Comparison of ENCODE assay signal across 8 mouse cellular contexts in genomic region chr7:89517460-89518390, GRCm38 (mm10). TPM values are rescaled to one million over a fixed set of nuclear protein-coding genes. Genes with fewer than 3 reads are reported as not detected.
A peak's percentile ranks its signal among the peaks of the same experiment; 100 is the strongest.
DNase-seq lines count a peak whose midpoint lies in the region; ATAC-seq and TF ChIP-seq lines count a peak whose summit lies in the region.

No protein-coding gene starts in this region.

- no peak overlapping the region for H3K27ac ChIP-seq in spleen, adult 2 months (ENCODE audit: insufficient read depth, low read length)
- peak overlapping the region; percentile 80 for H3K27ac ChIP-seq in embryonic facial prominence, embryonic 12.5 days
- H3K27ac ChIP-seq in kidney, adult 2 months (ENCODE audit: insufficient read depth, low read depth, low read length): peak overlapping the region; percentile 71
- no peak overlapping the region for H3K27ac ChIP-seq in liver, embryonic 16.5 days (ENCODE audit: low read length)
- no peak overlapping the region for H3K27ac ChIP-seq in neural tube, embryonic 15.5 days (replicated peaks)

- H3K9me3 ChIP-seq in embryonic facial prominence, embryonic 12.5 days: no peaks in the 10 kb centered on the region
- H3K9me3 ChIP-seq in liver, embryonic 16.5 days (replicated peaks; ENCODE audit: control insufficient read depth, low read length): no peaks in the 10 kb centered on the region
- H3K9me3 ChIP-seq in neural tube, embryonic 15.5 days (replicated peaks): no peaks in the 10 kb centered on the region

- H3K36me3 ChIP-seq in spleen, adult 2 months (ENCODE audit: control insufficient read depth, insufficient read depth, low read length): no peaks in the 10 kb centered on the region
- no peaks in the 10 kb centered on the region for H3K36me3 ChIP-seq in embryonic facial prominence, embryonic 12.5 days
- H3K36me3 ChIP-seq in kidney, adult 2 months (ENCODE audit: control insufficient read depth, insufficient read depth, low read length): no peaks in the 10 kb centered on the region
- no peaks in the 10 kb centered on the region for H3K36me3 ChIP-seq in liver, embryonic 16.5 days (ENCODE audit: control insufficient read depth, insufficient read depth)
- no peaks in the 10 kb centered on the region for H3K36me3 ChIP-seq in neural tube, embryonic 15.5 days

- H3K4me1 ChIP-seq in spleen, adult 2 months (ENCODE audit: control insufficient read depth, insufficient read depth, insufficient read length): no peaks in the 10 kb centered on the region; the same call in 1 of the 2 replicates
- H3K4me1 ChIP-seq in embryonic facial prominence, embryonic 12.5 days: peaks cover 9% of the 10 kb centered on the region; the same call in 1 of the 2 replicates
- H3K4me1 ChIP-seq in kidney, adult 2 months (ENCODE audit: control insufficient read depth, insufficient read depth, low read length): peaks cover 3% of the 10 kb centered on the region; the same call in 1 of the 2 replicates
- no peaks in the 10 kb centered on the region for H3K4me1 ChIP-seq in liver, embryonic 16.5 days (ENCODE audit: control insufficient read depth, low read depth, low read length)
- peaks cover 15% of the 10 kb centered on the region for H3K4me1 ChIP-seq in neural tube, embryonic 15.5 days

- no peak for TF ChIP-seq CTCF in spleen, adult 2 months (IDR thresholded peaks at IDR 0.05; ENCODE audit: extremely low read depth, insufficient read depth, insufficient read length, insufficient replicate concordance)
- peak; percentile 46; the same call in 1 of the 2 replicates for TF ChIP-seq CTCF in kidney, adult 2 months (conservative IDR thresholded peaks at IDR 0.05; ENCODE audit: insufficient read depth, insufficient read length, low read depth, low read length)

- peak overlapping the region; percentile 86 for H3K4me2 ChIP-seq in embryonic facial prominence, embryonic 12.5 days (replicated peaks)
- peak overlapping the region; percentile 67 for H3K4me2 ChIP-seq in liver, embryonic 16.5 days (ENCODE audit: low read depth, low read length)
- peak overlapping the region; percentile 99 for H3K4me2 ChIP-seq in neural tube, embryonic 15.5 days

- ATAC-seq in embryonic facial prominence, embryonic 12.5 days (ENCODE audit: insufficient number of reproducible peaks, insufficient read depth, low FRiP score, low TSS enrichment): peak; percentile 84
- ATAC-seq in liver, embryonic 16.5 days (ENCODE audit: low read depth): peak; percentile 68
- ATAC-seq in neural tube, embryonic 15.5 days (ENCODE audit: low FRiP score): peak; percentile 89

- peak overlapping the region; percentile 76 for H3K9ac ChIP-seq in embryonic facial prominence, embryonic 12.5 days
- H3K9ac ChIP-seq in liver, embryonic 16.5 days (ENCODE audit: low read depth, low read length): no peak overlapping the region
- H3K9ac ChIP-seq in neural tube, embryonic 15.5 days (replicated peaks): peak overlapping the region; percentile 64

- no peak for TF ChIP-seq POLR2A in spleen, adult 2 months (IDR thresholded peaks at IDR 0.05; ENCODE audit: low read depth, low read length)
- no peak for TF ChIP-seq POLR2A in kidney, adult 2 months (IDR thresholded peaks at IDR 0.05; ENCODE audit: low read depth, low read length)

- H3K27me3 ChIP-seq in spleen, adult 2 months (ENCODE audit: control insufficient read depth, insufficient read depth, low read length): peaks cover 6% of the 10 kb centered on the region; the same call in 1 of the 2 replicates
- H3K27me3 ChIP-seq in embryonic facial prominence, embryonic 12.5 days: no peaks in the 10 kb centered on the region
- no peaks in the 10 kb centered on the region for H3K27me3 ChIP-seq in kidney, adult 2 months (replicated peaks; ENCODE audit: control insufficient read depth, insufficient read depth, low read length)
- peaks cover 23% of the 10 kb centered on the region for H3K27me3 ChIP-seq in liver, embryonic 16.5 days (ENCODE audit: control insufficient read depth, insufficient read depth, low read depth, low read length)
- H3K27me3 ChIP-seq in neural tube, embryonic 15.5 days (replicated peaks): 0 out of 2 replicates have a peak, but pooled peaks cover 3% of the 10 kb centered on the region

- peak overlapping the region; percentile 18; the same call in 1 of the 2 replicates for H3K4me3 ChIP-seq in spleen, adult 2 months (ENCODE audit: extremely low read depth, insufficient read depth, insufficient read length)
- H3K4me3 ChIP-seq in embryonic facial prominence, embryonic 12.5 days: peak overlapping the region; percentile 75
- peak overlapping the region; percentile 64 for H3K4me3 ChIP-seq in kidney, adult 2 months (ENCODE audit: insufficient read depth, low read depth, low read length)
- peak overlapping the region; percentile 58 for H3K4me3 ChIP-seq in liver, embryonic 16.5 days (ENCODE audit: low read depth, low read length)
- peak overlapping the region; percentile 67 for H3K4me3 ChIP-seq in neural tube, embryonic 15.5 days (replicated peaks)

- WGBS in spleen, adult 2 months: 3% methylated on average over 50 of the region's 61 CpGs
- WGBS in embryonic facial prominence, embryonic 12.5 days: under 1% methylated on average over 52 of the region's 61 CpGs
- 2% methylated on average over 52 of the region's 61 CpGs for WGBS in kidney, adult 2 months
- 2% methylated on average over 57 of the region's 61 CpGs for WGBS in liver, embryonic 16.5 days (ENCODE audit: insufficient replicate concordance)
- WGBS in neural tube, embryonic 15.5 days: 1% methylated on average over 44 of the region's 61 CpGs

- no peak for DNase-seq in spleen, adult 2 months (ENCODE audit: low read depth in 1 of 2, low spot score in 2 of 2)
- DNase-seq in spleen, postnatal 36 days (ENCODE audit: low spot score in 2 of 2): no peak
- DNase-seq in heart, adult 8-10 months (ENCODE audit: low spot score): peak; percentile 59
- peak; percentile 83 for DNase-seq in kidney, adult 2 months
- peak; percentile 59 to 77 for DNase-seq in urinary bladder, postnatal 4 days (ENCODE audit: low spot score in 2 of 2)

RNA-seq across cellular contexts. Expression of gene Prss23, which starts 9.3 kb away (rescaled TPM):
- 24.2 and 26.2 TPM in 2 replicates for polyA plus RNA-seq in spleen, adult 2 months (2012; rRNA removed)
- polyA plus RNA-seq in embryonic facial prominence, embryonic 12.5 days (2016; fragmentation: Nextera tagmentation; extraction: Ambion mirVana): 74.5 and 81.4 TPM in 2 replicates
- total RNA-seq in heart, adult 8-10 months (2022): 10 to 100 TPM; 12.3 to 19.3 (median 17.8) TPM
- 136 and 138 TPM in 2 replicates for polyA plus RNA-seq in kidney, adult 2 months (2012; rRNA removed)
- polyA plus RNA-seq in liver, embryonic 16.5 days (2015; fragmentation: Nextera tagmentation; extraction: Ambion mirVana): 4.6 and 5.0 TPM in 2 replicates
- polyA plus RNA-seq in neural tube, embryonic 15.5 days (2015; fragmentation: Nextera tagmentation; extraction: Ambion mirVana): 15.5 and 27.6 TPM in 2 replicates

Comparison
In these comparisons a context has a peak if more than half of its experiments do, and no peak if none do; other contexts are left out.
1. DNase-seq: peak in heart, adult 8-10 months (single experiment), kidney, adult 2 months (single experiment) and urinary bladder, postnatal 4 days (2 of 2); none in spleen, adult 2 months (0 of 2) and spleen, postnatal 36 days (0 of 2).
2. H3K27ac ChIP-seq: peak in embryonic facial prominence, embryonic 12.5 days (single experiment) and kidney, adult 2 months (single experiment); none in spleen, adult 2 months (single experiment), liver, embryonic 16.5 days (single experiment) and neural tube, embryonic 15.5 days (single experiment).
3. H3K4me3 ChIP-seq: peak in every context shown above with its lines; median percentile 75 in embryonic facial prominence, embryonic 12.5 days; 67 in neural tube, embryonic 15.5 days; 64 in kidney, adult 2 months; 58 in liver, embryonic 16.5 days; 18 in spleen, adult 2 months.
4. Peak in every context shown above with its lines, with median percentiles within 50 percentile points of each other: ATAC-seq and H3K4me2 ChIP-seq.